Mouse (Mus musculus) megakaryocyte, embryonic 14.5 days (primary cell): ENCODE results near the gene Gpi1.

Experiments used
- FLI1 ChIP-seq: IDR thresholded peaks from 2 replicates; pipeline ENCODE4 v1.6.1; 2012; ENCODE audit warnings: low read length, inconsistent platforms, mixed read lengths
- GATA1 ChIP-seq: IDR thresholded peaks from 3 replicates; pipeline ENCODE4 v1.6.1; 2012; ENCODE audit warnings: mixed read lengths, low read length, inconsistent platforms, borderline replicate concordance

GRCm38 (mm10) chr7:34183794-34184193, 46.3 kb downstream of the Gpi1 start:
- TF ChIP-seq GATA1 (no peak), FLI1 (no peak)
